12 mouse cellular contexts compared by ENCODE assay signal in the genomic region with DNA sequence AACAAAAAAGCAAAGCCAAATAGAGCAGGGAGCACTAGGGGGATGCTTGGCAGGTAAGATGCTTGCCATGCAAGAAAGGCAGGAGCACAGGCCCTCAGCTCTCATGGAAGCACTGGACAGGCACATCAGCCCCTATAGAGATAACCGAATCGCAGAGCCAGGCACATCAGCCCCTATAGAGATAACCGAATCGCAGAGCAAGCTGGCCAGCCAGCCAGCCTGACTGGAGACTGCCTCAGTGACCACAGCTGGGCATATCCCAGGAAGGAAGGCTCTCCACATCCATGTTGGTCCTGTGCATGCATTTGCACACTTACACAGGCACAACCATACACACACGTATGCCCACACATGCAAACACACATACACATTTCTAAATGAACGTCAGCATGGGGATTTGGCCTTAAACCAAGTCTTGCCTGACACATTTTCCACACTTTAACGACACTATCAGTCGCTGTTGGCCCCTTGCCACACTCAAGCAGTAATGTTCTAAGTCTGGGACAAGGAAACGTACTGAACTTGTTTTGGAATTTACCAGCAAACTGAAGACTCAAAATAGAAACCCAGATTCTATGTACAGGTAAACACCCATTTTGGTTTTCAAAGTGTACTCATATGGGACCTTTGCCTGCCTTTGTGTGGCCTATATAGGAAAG. TPM values are rescaled to one million over a fixed set of nuclear protein-coding genes. Genes with fewer than 3 reads are reported as not detected.
DNase-seq lines count a peak whose midpoint lies in the region; ATAC-seq lines count a peak whose summit lies in the region.
"Had no signal": no experiment of that assay in that cellular context is flagged by ENCODE, and none has a peak within 500 bp of the region (broad histone marks: within the 10 kb centered on the region; RNA-seq: fewer than 3 reads in every experiment).

No protein-coding gene starts in this region.

- no peak overlapping the region for H3K4me3 ChIP-seq in hindbrain, embryonic 12.5 days
- H3K4me3 ChIP-seq: limb, embryonic 13.5 days; midbrain, embryonic 10.5 days; neural tube, embryonic 12.5 days had no signal

- no peaks in the 10 kb centered on the region for H3K27me3 ChIP-seq in hindbrain, embryonic 12.5 days
- H3K27me3 ChIP-seq: limb, embryonic 13.5 days; neural tube, embryonic 12.5 days had no signal

- H3K9me3 ChIP-seq in hindbrain, embryonic 12.5 days (replicated peaks) = no peaks in the 10 kb centered on the region
- H3K9me3 ChIP-seq: limb, embryonic 13.5 days; midbrain, embryonic 10.5 days; neural tube, embryonic 12.5 days had no signal

- ATAC-seq in hindbrain, embryonic 12.5 days (ENCODE audit: low FRiP score) = no peak

- WGBS in hindbrain, embryonic 12.5 days = 88% methylated on average over 9 of the region's 9 CpGs

- no peaks in the 10 kb centered on the region for H3K4me1 ChIP-seq in hindbrain, embryonic 12.5 days
- H3K4me1 ChIP-seq: midbrain, embryonic 10.5 days; neural tube, embryonic 12.5 days had no signal

- H3K4me2 ChIP-seq in hindbrain, embryonic 12.5 days (replicated peaks) = no peak overlapping the region
- H3K4me2 ChIP-seq: limb, embryonic 13.5 days; neural tube, embryonic 12.5 days had no signal

- peak; percentile 11 for DNase-seq in cerebellum, postnatal 10 days
- DNase-seq in cerebellum, postnatal 36 days = no peak
- DNase-seq in urinary bladder, postnatal 14 days (ENCODE audit: low spot score) = peak; percentile 44
- no peak for DNase-seq in urinary bladder, postnatal 4 days (ENCODE audit: low spot score in 2 of 2)
- DNase-seq in kidney, postnatal 4 days = peak; percentile 58 to 61
- no peak for DNase-seq in layer of hippocampus, postnatal 25 days (ENCODE audit: extremely low spot score in 1 of 2, low spot score in 1 of 2)
- DNase-seq in thymus, postnatal 25 days = no peak
- DNase-seq: spleen, adult 18-20 months had no signal

- no peaks in the 10 kb centered on the region for H3K36me3 ChIP-seq in hindbrain, embryonic 12.5 days
- H3K36me3 ChIP-seq: limb, embryonic 13.5 days; midbrain, embryonic 10.5 days; neural tube, embryonic 12.5 days had no signal

- no peak overlapping the region for H3K9ac ChIP-seq in hindbrain, embryonic 12.5 days
- H3K9ac ChIP-seq: limb, embryonic 13.5 days; neural tube, embryonic 12.5 days had no signal

- H3K27ac ChIP-seq in hindbrain, embryonic 12.5 days = no peak overlapping the region
- H3K27ac ChIP-seq: limb, embryonic 13.5 days; midbrain, embryonic 10.5 days; neural tube, embryonic 12.5 days had no signal

RNA-seq across cellular contexts. Expression of gene Elf5, which starts 31.9 kb away (rescaled TPM):
- not detected in 2 replicates for polyA plus RNA-seq in hindbrain, embryonic 12.5 days (2016; fragmentation: Nextera tagmentation; extraction: Ambion mirVana)
- 1 to 10 TPM; 1.8 to 2.1 TPM for total RNA-seq in layer of hippocampus, postnatal 25 days (2021)
- polyA plus RNA-seq: midbrain, embryonic 10.5 days; neural tube, embryonic 12.5 days had no signal

Comparison
In these comparisons a context has a peak if more than half of its experiments do, and no peak if none do; other contexts are left out.
1. DNase-seq: peak in cerebellum, postnatal 10 days (2 of 2), urinary bladder, postnatal 14 days (single experiment) and kidney, postnatal 4 days (2 of 2); none in cerebellum, postnatal 36 days (0 of 2), urinary bladder, postnatal 4 days (0 of 2), layer of hippocampus, postnatal 25 days (0 of 2) and thymus, postnatal 25 days (single experiment).